Mouse (Mus musculus) embryonic facial prominence, embryonic 11.5 days (tissue): ENCODE data around the gene Drd1. TPM values are rescaled to one million over a fixed set of nuclear protein-coding genes. Genes with fewer than 3 reads are reported as not detected.

Experiments used
- ATAC-seq: fragments of 200-750 bp; cut with Nextera tagmentation; replicated peaks from 2 replicates; pipeline ENCODE4 v1.8.0; 2017; ENCODE audit warnings: low read depth; ENCODE audit not compliant: insufficient number of reproducible peaks, low FRiP score, low TSS enrichment
- DNase-seq: peaks from one replicate; pipeline ENCODE4 v3.0.0-alpha.2; 2015; ENCODE audit warnings: low spot score
- H3K27ac ChIP-seq: fragments of 300-500 bp; sonication (generic); replicated peaks from 2 replicates; pipeline ENCODE4 v1.5.1; 2014; ENCODE audit warnings: mild to moderate bottlenecking, low read depth, low read length, control low read depth
- H3K27me3 ChIP-seq: fragments of 300-500 bp; sonication (generic); 2 replicates; pipeline ENCODE4 v1.6.1; 2014; ENCODE audit warnings: mild to moderate bottlenecking, low read length, moderate library complexity, mixed read lengths; ENCODE audit not compliant: control insufficient read depth, insufficient read depth
- H3K36me3 ChIP-seq: fragments of 300-500 bp; sonication (generic); replicated peaks from 2 replicates; pipeline ENCODE4 v1.6.1; 2014; ENCODE audit warnings: low read depth, mild to moderate bottlenecking, low read length, moderate library complexity, mixed read lengths; ENCODE audit not compliant: control insufficient read depth, insufficient read depth
- H3K4me1 ChIP-seq: fragments of 300-500 bp; sonication (generic); 2 replicates; pipeline ENCODE4 v1.6.1; 2014; ENCODE audit warnings: low read length, mixed read lengths; ENCODE audit not compliant: control insufficient read depth, insufficient read depth
- H3K4me2 ChIP-seq: fragments of 300-500 bp; sonication (generic); 2 replicates; pipeline ENCODE4 v1.6.1; 2014; ENCODE audit warnings: low read depth, mild to moderate bottlenecking, control low read depth, low read length, moderate library complexity
- H3K4me3 ChIP-seq: fragments of 300-500 bp; sonication (generic); 2 replicates; pipeline ENCODE4 v1.5.1; 2014; ENCODE audit warnings: low read depth, low read length, control low read depth
- H3K9ac ChIP-seq: fragments of 300-500 bp; sonication (generic); replicated peaks from 2 replicates; pipeline ENCODE4 v1.6.1; 2014; ENCODE audit warnings: mild to moderate bottlenecking, control low read depth, low read length
- H3K9me3 ChIP-seq: fragments of 300-500 bp; sonication (generic); replicated peaks from 2 replicates; pipeline ENCODE4 v1.6.1; 2016; ENCODE audit warnings: mild to moderate bottlenecking, low read length, inconsistent platforms, mixed read lengths; ENCODE audit not compliant: control insufficient read depth
- WGBS: fragments of 180-500 bp; shearing (Covaris S2); extraction: QIAGEN DNeasy Blood & Tissue Kit; methylation state at CpG from one replicate; pipeline ENCODE4 v1.1.7; 2014; 5-methylcytosine and 5-hydroxymethylcytosine counted together
- polyA plus RNA-seq: library from polyadenylated mRNA; unstranded; fragments of >200 nt; fragmentation: Nextera tagmentation; extraction: Ambion mirVana; gene quantifications from 2 replicates; pipeline ENCODE4 v1.2.1, GENCODE M21; 2014

Gene Drd1
- polyA plus RNA-seq: 0.26 and 0.39 TPM in 2 replicates

DNA sequence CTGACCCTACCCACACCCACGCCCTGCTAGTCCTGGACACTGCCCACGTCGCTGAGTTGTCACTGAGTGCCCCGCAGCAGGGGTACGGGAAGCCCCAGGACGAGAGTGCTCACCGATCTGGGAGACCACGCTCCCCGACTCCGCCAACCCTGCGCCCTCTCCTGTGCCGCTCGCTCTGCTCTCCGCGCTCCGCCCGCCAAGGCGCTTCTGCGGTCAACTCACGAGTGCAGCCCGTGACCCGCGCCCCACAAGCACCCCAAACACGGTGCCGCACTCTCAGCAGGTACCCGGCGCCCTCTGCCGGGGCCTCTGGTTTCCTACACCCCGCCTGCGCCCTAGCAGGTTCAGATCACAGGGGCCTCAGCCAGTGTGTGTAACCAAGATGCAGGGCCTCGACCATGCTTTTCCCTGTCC is at the start of gene Drd1:
Drd1 (minus strand) TSS at position 258 of the 414 bp plus-strand sequence.
- DNase-seq (peak; percentile 82), ATAC-seq (peak; percentile 79; the same call in 1 of the 2 replicates)
- Histone ChIP-seq H3K36me3 (no peaks in the 10 kb centered on the region), H3K9ac (no peak within 1 kb of the TSS; the same call in 1 of the 2 replicates), H3K27me3 (peaks cover 14% of the 10 kb centered on the region), H3K4me1 (no peaks in the 10 kb centered on the region; the same call in none of the 2 replicates), H3K4me3 (peak within 1 kb of the TSS; percentile 44), H3K4me2 (peak within 1 kb of the TSS; percentile 98), H3K9me3 (no peaks in the 10 kb centered on the region), H3K27ac (no peak within 1 kb of the TSS)
- under 1% methylated on average over 31 of the region's 31 CpGs for WGBS

DNA sequence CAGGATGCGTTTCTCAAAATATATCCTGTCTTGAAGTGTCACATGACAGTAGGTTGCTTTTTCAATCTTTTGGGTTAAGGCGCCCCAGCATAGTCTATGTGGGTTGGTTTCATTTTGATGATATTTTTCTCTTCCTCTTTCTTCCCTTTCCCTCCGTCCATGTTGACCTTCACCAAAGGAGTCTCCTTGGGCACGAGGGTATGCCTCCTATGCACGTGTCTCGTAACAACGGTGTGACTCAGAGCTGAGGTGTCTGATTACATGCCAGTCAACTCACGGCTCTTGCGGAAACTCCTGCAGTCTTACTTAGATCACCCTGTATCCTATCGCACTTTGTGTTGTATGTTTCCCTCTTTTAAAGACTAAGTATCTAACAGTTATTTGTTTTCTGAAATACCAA is 48.4 kb upstream of the Drd1 start:
- H3K9me3 ChIP-seq: no peaks in the 10 kb centered on the region
- H3K27me3 ChIP-seq: no peaks in the 10 kb centered on the region
- H3K4me3 ChIP-seq: no peak overlapping the region
- H3K9ac ChIP-seq: no peak overlapping the region
- H3K4me1 ChIP-seq: no peaks in the 10 kb centered on the region
- no peak overlapping the region for H3K4me2 ChIP-seq
- H3K27ac ChIP-seq: no peak overlapping the region
- 78% methylated on average over 10 of the region's 10 CpGs for WGBS
- H3K36me3 ChIP-seq: peaks cover 3% of the 10 kb centered on the region
- no peak for DNase-seq
- no peak for ATAC-seq

DNA sequence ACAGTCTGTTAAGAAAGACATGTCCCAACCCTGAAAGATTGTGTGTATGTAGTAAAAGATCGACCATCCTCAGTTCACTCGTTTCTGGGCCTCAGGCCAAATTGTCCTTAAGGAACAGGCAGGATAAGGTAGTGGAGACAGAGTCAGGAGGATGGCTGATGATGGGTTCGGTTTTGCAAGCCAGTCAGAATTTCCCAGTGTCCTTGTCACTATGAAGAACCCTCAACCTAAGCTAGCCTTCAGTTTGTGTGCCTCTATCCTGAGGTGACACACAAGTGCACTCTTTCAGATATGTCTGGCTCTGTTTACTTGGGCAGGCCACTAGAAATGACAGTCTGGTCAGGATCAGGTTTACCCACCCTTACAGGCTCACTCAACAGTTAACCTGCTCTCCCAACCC is 47.8 kb upstream of the Drd1 start:
- Histone ChIP-seq H3K9me3 (no peaks in the 10 kb centered on the region), H3K27me3 (no peaks in the 10 kb centered on the region), H3K4me3 (no peak overlapping the region), H3K9ac (no peak overlapping the region), H3K36me3 (peaks cover 3% of the 10 kb centered on the region), H3K27ac (no peak overlapping the region), H3K4me2 (no peak overlapping the region), H3K4me1 (no peaks in the 10 kb centered on the region)
- no peak for ATAC-seq
- 89% methylated on average over 3 of the region's 3 CpGs for WGBS
- no peak for DNase-seq

DNA sequence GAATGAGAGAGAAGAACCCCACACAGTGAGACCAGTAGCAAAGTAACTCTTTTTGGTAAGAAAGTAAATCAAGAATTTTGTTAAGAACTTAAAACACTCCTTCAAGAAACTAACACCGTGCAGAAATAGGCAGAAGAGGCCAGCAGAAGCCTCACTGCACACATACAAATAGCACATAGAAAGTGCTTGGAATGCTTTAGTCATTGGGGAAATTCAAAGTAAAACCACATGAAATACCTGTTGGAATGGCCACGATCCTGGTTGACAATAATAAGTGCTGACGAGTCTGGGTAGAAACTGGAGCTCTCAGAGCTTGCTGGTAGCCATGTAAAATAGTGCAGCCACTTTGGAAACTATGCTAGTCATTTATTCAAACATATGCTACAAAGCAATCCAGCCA is 46.6 kb upstream of the Drd1 start:
- Histone ChIP-seq H3K27ac (no peak overlapping the region), H3K4me2 (no peak overlapping the region), H3K27me3 (no peaks in the 10 kb centered on the region), H3K36me3 (peaks cover 5% of the 10 kb centered on the region), H3K9ac (no peak overlapping the region), H3K4me3 (no peak overlapping the region), H3K9me3 (no peaks in the 10 kb centered on the region), H3K4me1 (no peaks in the 10 kb centered on the region)
- no peak for ATAC-seq
- DNase-seq: no peak
- 77% methylated on average over 3 of the region's 3 CpGs for WGBS

- ATAC-seq (no peak), DNase-seq (no peak)
- Histone ChIP-seq H3K27ac (no peak overlapping the region), H3K4me3 (no peak overlapping the region), H3K9ac (no peak overlapping the region), H3K9me3 (no peaks in the 10 kb centered on the region), H3K27me3 (no peaks in the 10 kb centered on the region), H3K4me1 (no peaks in the 10 kb centered on the region), H3K4me2 (no peak overlapping the region), H3K36me3 (peaks cover 5% of the 10 kb centered on the region)
- 92% methylated on average over 15 of the region's 15 CpGs for WGBS
Measured at GRCm38 (mm10) chr13:54101031-54101820, 45.7 kb upstream of the Drd1 start.

DNA sequence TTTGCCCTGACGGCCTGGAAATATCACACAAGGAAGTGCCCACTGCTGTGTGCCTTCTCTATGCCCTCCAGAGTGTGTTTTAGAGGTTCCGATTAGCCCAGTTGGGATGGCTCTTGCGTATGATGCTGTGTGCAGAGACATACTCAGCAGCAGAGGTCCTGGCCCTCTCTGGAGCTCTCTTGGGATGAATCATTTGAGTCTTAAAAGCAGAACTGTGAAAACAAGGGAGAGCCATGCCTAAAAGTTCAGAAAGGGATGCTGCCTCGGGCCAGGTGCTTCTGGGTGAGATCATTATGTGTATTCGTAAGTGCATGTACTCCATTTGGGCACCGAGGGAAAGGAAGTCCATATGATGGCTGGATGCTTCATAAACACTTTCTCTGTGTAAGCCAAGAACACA is 42.3 kb upstream of the Drd1 start:
- peaks cover 2% of the 10 kb centered on the region for H3K36me3 ChIP-seq
- DNase-seq (no peak), ATAC-seq (no peak)
- H3K9ac ChIP-seq: no peak overlapping the region
- no peaks in the 10 kb centered on the region for H3K27me3 ChIP-seq
- no peaks in the 10 kb centered on the region for H3K4me1 ChIP-seq
- no peaks in the 10 kb centered on the region for H3K9me3 ChIP-seq
- no peak overlapping the region for H3K4me2 ChIP-seq
- H3K4me3 ChIP-seq: no peak overlapping the region
- H3K27ac ChIP-seq: no peak overlapping the region
- 92% methylated on average over 6 of the region's 6 CpGs for WGBS

GRCm38 (mm10) chr13:54097227-54097626 is 41.7 kb upstream of the Drd1 start:
- Histone ChIP-seq H3K9ac (no peak overlapping the region), H3K27me3 (no peaks in the 10 kb centered on the region), H3K4me3 (no peak overlapping the region), H3K36me3 (peaks cover 2% of the 10 kb centered on the region), H3K4me2 (no peak overlapping the region), H3K27ac (no peak overlapping the region), H3K9me3 (no peaks in the 10 kb centered on the region), H3K4me1 (no peaks in the 10 kb centered on the region)
- WGBS: 91% methylated on average over 4 of the region's 4 CpGs
- no peak for DNase-seq
- no peak for ATAC-seq

DNA sequence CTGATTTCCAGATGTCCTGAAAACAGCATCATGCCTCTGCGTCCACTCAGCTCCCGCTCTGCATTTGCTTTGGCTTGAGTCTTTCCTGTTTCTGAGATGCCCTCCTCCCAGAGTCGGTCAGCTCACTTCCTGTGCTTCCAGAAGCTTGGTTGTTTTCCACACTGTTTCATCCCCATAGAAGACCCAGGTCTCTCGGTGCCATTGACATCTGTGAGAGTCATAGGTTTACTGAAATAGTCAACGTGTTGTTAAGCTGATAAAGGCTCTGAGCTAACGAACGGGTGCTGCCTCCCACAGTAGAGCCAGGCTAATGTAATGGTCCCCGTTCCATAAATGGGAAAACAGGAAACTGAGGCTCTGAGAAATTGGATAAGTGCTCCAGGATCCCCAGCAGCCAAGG is 40.2 kb upstream of the Drd1 start:
- DNase-seq (no peak), ATAC-seq (no peak)
- no peaks in the 10 kb centered on the region for H3K4me1 ChIP-seq
- no peaks in the 10 kb centered on the region for H3K9me3 ChIP-seq
- no peak overlapping the region for H3K27ac ChIP-seq
- WGBS: 89% methylated on average over 8 of the region's 8 CpGs
- no peak overlapping the region for H3K4me3 ChIP-seq
- no peak overlapping the region for H3K4me2 ChIP-seq
- H3K36me3 ChIP-seq: peaks cover 2% of the 10 kb centered on the region
- H3K27me3 ChIP-seq: no peaks in the 10 kb centered on the region
- no peak overlapping the region for H3K9ac ChIP-seq
